9 mouse cellular contexts compared by ENCODE assay signal in the genomic region with DNA sequence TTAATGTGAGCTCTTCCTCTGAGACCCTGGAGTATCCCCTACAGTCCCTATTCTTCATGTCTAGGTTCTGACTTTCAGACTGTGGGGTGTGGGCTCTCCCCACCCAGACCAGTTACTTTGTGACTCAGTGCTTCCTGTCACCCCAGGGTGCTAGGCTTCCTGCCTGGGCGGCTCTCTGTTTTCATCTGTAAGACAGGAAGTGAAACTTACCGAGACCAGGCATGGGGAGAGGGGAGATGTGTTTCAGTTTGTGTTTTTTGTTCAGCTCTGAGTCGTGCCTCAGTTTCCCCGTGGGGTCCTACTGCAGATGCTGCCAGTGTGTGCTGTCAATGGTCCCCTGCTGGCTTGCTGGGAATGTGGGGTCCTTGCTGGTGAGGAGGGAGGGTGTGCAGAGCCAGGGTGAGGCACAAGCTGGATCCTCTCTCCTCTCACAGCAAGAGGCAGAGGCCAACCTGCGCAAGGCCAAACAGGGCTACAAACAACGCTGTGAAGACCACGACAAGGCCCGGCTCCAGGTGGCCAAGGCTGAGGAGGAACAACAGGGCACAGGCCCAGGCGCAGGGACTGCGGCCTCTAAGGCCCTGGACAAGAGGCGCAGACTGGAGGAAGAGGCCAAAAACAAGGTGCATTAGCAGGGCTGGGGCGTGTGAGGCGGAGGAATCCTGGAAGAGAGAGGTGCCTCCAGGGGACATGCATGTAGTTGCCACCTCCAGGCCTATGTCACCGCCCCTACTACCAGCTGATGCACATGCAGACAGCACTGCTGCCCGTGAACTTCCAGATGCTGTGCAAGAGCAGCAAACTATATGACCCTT. TPM values are rescaled to one million over a fixed set of nuclear protein-coding genes. Genes with fewer than 3 reads are reported as not detected.
DNase-seq lines count a peak whose midpoint lies in the region; ATAC-seq lines count a peak whose summit lies in the region.
"Had no signal": no experiment of that assay in that cellular context is flagged by ENCODE, and none has a peak within 500 bp of the region (broad histone marks: within the 10 kb centered on the region; RNA-seq: fewer than 3 reads in every experiment).

No protein-coding gene starts in this region.

- H3K9me3 ChIP-seq in heart, embryonic 15.5 days (replicated peaks): no peaks in the 10 kb centered on the region
- H3K9me3 ChIP-seq in embryonic facial prominence, embryonic 10.5 days: no peaks in the 10 kb centered on the region
- H3K9me3 ChIP-seq: midbrain, embryonic 12.5 days had no signal

- H3K36me3 ChIP-seq in heart, embryonic 15.5 days: no peaks in the 10 kb centered on the region
- H3K36me3 ChIP-seq in embryonic facial prominence, embryonic 10.5 days (replicated peaks): peaks cover 53% of the 10 kb centered on the region
- H3K36me3 ChIP-seq: midbrain, embryonic 12.5 days had no signal

- no peak for ATAC-seq in heart, embryonic 15.5 days (replicated peaks; ENCODE audit: insufficient number of reproducible peaks, insufficient read depth, low FRiP score, low read depth)
- ATAC-seq in neutrophil, adult 5-6 weeks (ENCODE audit: extremely low read depth, insufficient number of reproducible peaks, low FRiP score, poor library complexity, severe bottlenecking): peak; percentile 74
- no peak for ATAC-seq in frontal cortex, adult (ENCODE audit: low TSS enrichment)

- H3K4me2 ChIP-seq in heart, embryonic 15.5 days: 0 out of 2 replicates have a peak overlapping the region, but pooled peaks have one; percentile 2
- H3K4me2 ChIP-seq: midbrain, embryonic 12.5 days had no signal

- intact Hi-C loops in heart, postnatal 25 days (cut with DNase I): no loop called here

- H3K4me3 ChIP-seq in heart, embryonic 15.5 days: no peak overlapping the region
- no peak overlapping the region for H3K4me3 ChIP-seq in embryonic facial prominence, embryonic 10.5 days
- H3K4me3 ChIP-seq: midbrain, embryonic 12.5 days had no signal

- DNase-seq in heart, postnatal 25 days (ENCODE audit: low spot score): no peak
- DNase-seq in B cell, adult 2 months: peak; percentile 80 to 84
- no peak for DNase-seq in embryonic facial prominence, embryonic 10.5 days (ENCODE audit: low spot score)
- DNase-seq in right cerebral cortex, postnatal 4 days: no peak
- no peak for DNase-seq in retina, embryonic 14.5 days (ENCODE audit: low spot score)

- H3K27me3 ChIP-seq in heart, embryonic 15.5 days: no peaks in the 10 kb centered on the region
- H3K27me3 ChIP-seq in embryonic facial prominence, embryonic 10.5 days (replicated peaks; ENCODE audit: low read depth, poor library complexity, severe bottlenecking): peaks cover 10% of the 10 kb centered on the region

- no peak overlapping the region for H3K27ac ChIP-seq in heart, embryonic 15.5 days
- H3K27ac ChIP-seq in embryonic facial prominence, embryonic 10.5 days (replicated peaks): 0 out of 2 replicates have a peak overlapping the region, but pooled peaks have one; percentile 52
- H3K27ac ChIP-seq: midbrain, embryonic 12.5 days had no signal

- H3K9ac ChIP-seq in heart, embryonic 15.5 days: no peak overlapping the region
- H3K9ac ChIP-seq: midbrain, embryonic 12.5 days had no signal

- peaks cover 14% of the 10 kb centered on the region for H3K4me1 ChIP-seq in heart, embryonic 15.5 days (replicated peaks)
- peaks cover 29% of the 10 kb centered on the region for H3K4me1 ChIP-seq in embryonic facial prominence, embryonic 10.5 days

- 70% methylated on average over 15 of the region's 15 CpGs for WGBS in heart, embryonic 15.5 days
- 82% methylated on average over 15 of the region's 15 CpGs for WGBS in embryonic facial prominence, embryonic 10.5 days

RNA-seq across cellular contexts. Expression of a gene that starts 8.0 kb away (rescaled TPM):
- 4.7 and 14.4 TPM in 2 replicates for polyA plus RNA-seq in heart, embryonic 15.5 days (2015; fragmentation: Nextera tagmentation; extraction: Ambion mirVana)
- total RNA-seq in heart, postnatal 25 days (2021): 1 to 10 TPM; 4.7 to 4.9 TPM
- polyA plus RNA-seq in embryonic facial prominence, embryonic 10.5 days (2016; fragmentation: Nextera tagmentation; extraction: Ambion mirVana): 11.2 and 11.3 TPM in 2 replicates
- total RNA-seq in neutrophil, adult 5-6 weeks (2017): 695 and 736 TPM in 2 replicates

RNA-seq across cellular contexts. Expression of a gene that starts 15.2 kb away (rescaled TPM):
- 115 and 136 TPM in 2 replicates for polyA plus RNA-seq in heart, embryonic 15.5 days (2015; fragmentation: Nextera tagmentation; extraction: Ambion mirVana)
- 10 to 100 TPM; 79.3 to 81.2 TPM for total RNA-seq in heart, postnatal 25 days (2021)
- polyA plus RNA-seq in embryonic facial prominence, embryonic 10.5 days (2016; fragmentation: Nextera tagmentation; extraction: Ambion mirVana): 312 and 316 TPM in 2 replicates
- 47.7 and 66.4 TPM in 2 replicates for total RNA-seq in neutrophil, adult 5-6 weeks (2017)

RNA-seq across cellular contexts. Expression of a gene that starts 22.5 kb away (rescaled TPM):
- 628 and 658 TPM in 2 replicates for polyA plus RNA-seq in heart, embryonic 15.5 days (2015; fragmentation: Nextera tagmentation; extraction: Ambion mirVana)
- total RNA-seq in heart, postnatal 25 days (2021): 100 to 1,000 TPM; 691 to 812 TPM
- 618 and 672 TPM in 2 replicates for polyA plus RNA-seq in embryonic facial prominence, embryonic 10.5 days (2016; fragmentation: Nextera tagmentation; extraction: Ambion mirVana)
- total RNA-seq in neutrophil, adult 5-6 weeks (2017): 206 and 276 TPM in 2 replicates

RNA-seq across cellular contexts. Expression of a gene that starts 28.1 kb away (rescaled TPM):
- 2.1 and 3.9 TPM in 2 replicates for polyA plus RNA-seq in heart, embryonic 15.5 days (2015; fragmentation: Nextera tagmentation; extraction: Ambion mirVana)
- 1 to 10 TPM; 6.5 to 6.7 TPM for total RNA-seq in heart, postnatal 25 days (2021)
- polyA plus RNA-seq in embryonic facial prominence, embryonic 10.5 days (2016; fragmentation: Nextera tagmentation; extraction: Ambion mirVana): 2.9 and 3.2 TPM in 2 replicates
- total RNA-seq in neutrophil, adult 5-6 weeks (2017): 45.9 and 53.7 TPM in 2 replicates

RNA-seq across cellular contexts. Expression of a gene that starts 36.1 kb away (rescaled TPM):
- polyA plus RNA-seq in heart, embryonic 15.5 days (2015; fragmentation: Nextera tagmentation; extraction: Ambion mirVana): 208 and 243 TPM in 2 replicates
- total RNA-seq in heart, postnatal 25 days (2021): 10 to 100 TPM; 35.9 to 36.6 TPM
- 234 and 253 TPM in 2 replicates for polyA plus RNA-seq in embryonic facial prominence, embryonic 10.5 days (2016; fragmentation: Nextera tagmentation; extraction: Ambion mirVana)
- 284 and 308 TPM in 2 replicates for total RNA-seq in neutrophil, adult 5-6 weeks (2017)

Comparison
In these comparisons a context has a peak if more than half of its experiments do, and no peak if none do; other contexts are left out.
1. DNase-seq: peak in B cell, adult 2 months (2 of 2); none in heart, postnatal 25 days (single experiment), embryonic facial prominence, embryonic 10.5 days (single experiment), right cerebral cortex, postnatal 4 days (single experiment) and retina, embryonic 14.5 days (single experiment).
2. RNA of a gene that starts 8.0 kb away (total RNA-seq): 695 to 736 TPM in neutrophil, adult 5-6 weeks; 4.7 to 4.9 TPM in heart, postnatal 25 days; every median in the first group is over 100 times any median in the second.